Mouse (Mus musculus) lung, embryonic 14.5 days (tissue): Measurements from ENCODE around the gene Gm2663. TPM values are rescaled to one million over a fixed set of nuclear protein-coding genes. Genes with fewer than 3 reads are reported as not detected.
A peak's percentile ranks its signal among the peaks of the same experiment; 100 is the strongest.
"Not testable (repeated sequence)": the region's sequence is repeated elsewhere in the genome, so short reads cannot be mapped to it uniquely, and the experiment has no call there.

Source experiments
- ATAC-seq: fragments of 200-750 bp; cut with Nextera tagmentation; 2 replicates; pipeline ENCODE4 v1.8.0; 2017; ENCODE audit warnings: mild to moderate bottlenecking, moderate TSS enrichment, moderate library complexity; ENCODE audit not compliant: insufficient read depth
- DNase-seq: peaks from one replicate; pipeline ENCODE4 v3.0.0-alpha.2; 2015
- H3K27ac ChIP-seq: fragments of 300-500 bp; sonication (generic); 2 replicates; pipeline ENCODE4 v1.5.1; 2014; ENCODE audit warnings: low read depth, mild to moderate bottlenecking, moderate library complexity
- H3K27me3 ChIP-seq: fragments of 300-500 bp; sonication (generic); 2 replicates; pipeline ENCODE4 v1.6.1; 2014; ENCODE audit warnings: low read length, control low read depth; ENCODE audit not compliant: insufficient read depth
- H3K36me3 ChIP-seq: fragments of 300-500 bp; sonication (generic); 2 replicates; pipeline ENCODE4 v1.6.1; 2014; ENCODE audit warnings: control low read depth; ENCODE audit not compliant: insufficient read depth
- H3K4me1 ChIP-seq: fragments of 300-500 bp; sonication (generic); 2 replicates; pipeline ENCODE4 v1.6.1; 2014; ENCODE audit warnings: antibody characterized with exemption, control low read depth; ENCODE audit not compliant: insufficient read depth
- H3K4me2 ChIP-seq: fragments of 300-500 bp; sonication (generic); 2 replicates; pipeline ENCODE4 v1.6.1; 2014; ENCODE audit warnings: mild to moderate bottlenecking
- H3K4me3 ChIP-seq: fragments of 300-500 bp; sonication (generic); 2 replicates; pipeline ENCODE4 v1.5.1; 2014; ENCODE audit warnings: low read depth, low read length
- H3K9ac ChIP-seq: fragments of 300-500 bp; sonication (generic); 2 replicates; pipeline ENCODE4 v1.6.1; 2014
- H3K9me3 ChIP-seq: fragments of 300-500 bp; sonication (generic); 2 replicates; pipeline ENCODE4 v1.6.1; 2016; ENCODE audit warnings: low read depth, low read length, control low read depth
- CTCF ChIP-seq: IDR thresholded peaks from 2 replicates; pipeline ENCODE4 v1.5.1; 2016; ENCODE audit warnings: antibody characterized with exemption, low read depth
- WGBS: fragments of 180-500 bp; shearing (Covaris S2); extraction: QIAGEN DNeasy Blood & Tissue Kit; methylation state at CpG from one replicate; pipeline ENCODE4 v1.1.7; 2014; 5-methylcytosine and 5-hydroxymethylcytosine counted together
- polyA plus RNA-seq: library from polyadenylated mRNA; unstranded; fragments of >200 nt; fragmentation: Nextera tagmentation; extraction: Ambion mirVana; gene quantifications from 2 replicates; pipeline ENCODE4 v1.2.1, GENCODE M21; 2014

The Gm2663 gene
- not detected in 2 replicates for polyA plus RNA-seq

DNA sequence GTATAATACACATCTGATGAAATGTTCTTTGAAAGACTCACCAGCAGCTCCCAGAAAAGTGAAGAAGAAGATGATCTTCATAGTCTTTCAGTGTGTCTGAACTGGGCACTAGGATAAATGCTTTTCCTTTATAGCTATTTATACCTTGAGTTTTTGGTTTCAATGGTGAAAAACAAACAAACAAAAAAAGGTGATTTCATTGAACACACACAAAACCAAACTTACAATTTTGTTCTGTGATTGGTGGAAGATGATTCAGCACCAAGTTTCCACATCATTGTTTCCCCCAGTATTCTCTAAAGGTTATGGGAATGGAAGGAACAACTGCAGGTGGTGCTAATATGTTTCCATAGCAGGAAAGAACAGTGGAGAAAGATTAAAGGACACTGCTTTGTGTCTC lies at the start of gene Gm2663:
Gm2663 (minus strand) TSS at position 101 of the 400 bp plus-strand sequence.
- not testable (repeated sequence) for H3K9me3 ChIP-seq, H3K27ac ChIP-seq, DNase-seq, H3K27me3 ChIP-seq, H3K4me2 ChIP-seq, ATAC-seq, H3K4me3 ChIP-seq, H3K9ac ChIP-seq, H3K36me3 ChIP-seq, H3K4me1 ChIP-seq

- H3K27me3 ChIP-seq: no peaks in the 10 kb centered on the region
- H3K36me3 ChIP-seq: no peaks in the 10 kb centered on the region
- no peaks in the 10 kb centered on the region for H3K9me3 ChIP-seq
- DNase-seq: peak; percentile 3
- ATAC-seq: no peak
- H3K27ac ChIP-seq: no peak overlapping the region
- no peak overlapping the region for H3K9ac ChIP-seq
- WGBS: 30% methylated on average over 1 of the region's 1 CpGs
- H3K4me3 ChIP-seq: no peak overlapping the region
- H3K4me2 ChIP-seq: no peak overlapping the region
- H3K4me1 ChIP-seq: no peaks in the 10 kb centered on the region
- no peak for TF ChIP-seq CTCF
These were observed 49.3 kb upstream of the Gm2663 start for GRCm38 (mm10) chr6:41048602-41049001.

- WGBS: 60% methylated on average over 1 of the region's 1 CpGs
- no peaks in the 10 kb centered on the region for H3K36me3 ChIP-seq
- no peak overlapping the region for H3K4me3 ChIP-seq
- H3K9me3 ChIP-seq: no peaks in the 10 kb centered on the region
- H3K27ac ChIP-seq: no peak overlapping the region
- H3K4me1 ChIP-seq: no peaks in the 10 kb centered on the region
- ATAC-seq (no peak), DNase-seq (no peak)
- H3K9ac ChIP-seq: no peak overlapping the region
- no peaks in the 10 kb centered on the region for H3K27me3 ChIP-seq
- H3K4me2 ChIP-seq: no peak overlapping the region
- TF ChIP-seq CTCF: no peak
These were observed 48.7 kb upstream of the Gm2663 start for GRCm38 (mm10) chr6:41047961-41048360.

DNA sequence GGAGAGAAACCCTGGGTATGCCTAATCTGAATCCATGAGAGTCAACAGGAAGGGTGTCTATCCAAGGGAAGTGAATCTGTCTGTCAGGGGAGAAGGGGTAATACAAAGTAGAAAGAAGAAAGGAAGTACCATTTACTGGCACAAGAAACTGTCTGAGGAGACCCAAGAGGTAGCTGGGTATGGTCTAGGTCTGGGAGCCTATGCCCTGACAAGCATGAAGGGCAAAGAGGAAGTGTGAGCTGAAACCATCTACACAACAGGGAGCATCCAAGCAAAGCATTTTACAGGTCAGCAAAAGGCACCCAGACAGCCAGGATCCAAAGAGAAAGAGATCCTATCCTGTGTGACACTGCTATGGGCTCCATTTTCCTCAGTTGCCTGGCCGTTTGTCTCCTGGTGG lies 47.9 kb upstream of the Gm2663 start:
- Histone ChIP-seq H3K4me1 (no peaks in the 10 kb centered on the region), H3K36me3 (no peaks in the 10 kb centered on the region), H3K9me3 (no peaks in the 10 kb centered on the region), H3K4me3 (no peak overlapping the region), H3K4me2 (no peak overlapping the region), H3K27ac (no peak overlapping the region), H3K9ac (no peak overlapping the region), H3K27me3 (no peaks in the 10 kb centered on the region)
- ATAC-seq (no peak), DNase-seq (no peak)
- 89% methylated on average over 1 of the region's 1 CpGs for WGBS
- TF ChIP-seq CTCF: no peak

GRCm38 (mm10) chr6:41046553-41046952 lies 47.3 kb upstream of the Gm2663 start:
- no peak overlapping the region for H3K27ac ChIP-seq
- H3K4me3 ChIP-seq: no peak overlapping the region
- H3K9ac ChIP-seq: no peak overlapping the region
- TF ChIP-seq CTCF: peak; percentile 15; the same call in 1 of the 2 replicates
- ATAC-seq: no peak
- no peaks in the 10 kb centered on the region for H3K27me3 ChIP-seq
- WGBS: 50% methylated on average over 2 of the region's 2 CpGs
- no peaks in the 10 kb centered on the region for H3K4me1 ChIP-seq
- no peaks in the 10 kb centered on the region for H3K9me3 ChIP-seq
- DNase-seq: no peak
- no peak overlapping the region for H3K4me2 ChIP-seq
- H3K36me3 ChIP-seq: no peaks in the 10 kb centered on the region

DNA sequence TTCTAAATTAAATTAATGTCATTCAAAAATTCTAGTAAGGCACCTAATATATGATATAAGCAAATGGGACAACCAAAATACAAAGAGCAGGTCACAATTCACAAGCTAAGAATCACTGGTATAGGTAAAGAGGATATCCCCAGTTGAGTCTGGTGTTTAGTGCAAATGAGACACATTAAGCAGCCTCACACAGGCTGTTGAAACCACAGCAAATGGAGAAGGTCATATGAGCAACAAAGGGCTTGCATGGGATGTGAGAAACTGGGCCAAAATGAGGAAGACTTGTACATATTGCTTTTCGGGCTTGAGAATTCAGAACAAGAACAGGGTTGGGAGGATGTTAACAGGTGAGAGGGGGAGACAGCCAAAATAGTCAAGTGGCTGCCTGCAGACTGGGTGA lies 45.5 kb upstream of the Gm2663 start:
- H3K4me2 ChIP-seq: no peak overlapping the region
- H3K27ac ChIP-seq: no peak overlapping the region
- no peak for TF ChIP-seq CTCF
- H3K9me3 ChIP-seq: no peaks in the 10 kb centered on the region
- no peaks in the 10 kb centered on the region for H3K27me3 ChIP-seq
- ATAC-seq (no peak), DNase-seq (no peak)
- no peak overlapping the region for H3K4me3 ChIP-seq
- H3K9ac ChIP-seq: no peak overlapping the region
- no peaks in the 10 kb centered on the region for H3K36me3 ChIP-seq
- no peaks in the 10 kb centered on the region for H3K4me1 ChIP-seq
- WGBS: 93% methylated on average over 1 of the region's 1 CpGs

- no peaks in the 10 kb centered on the region for H3K4me1 ChIP-seq
- ATAC-seq (no peak), DNase-seq (no peak)
- WGBS: 56% methylated on average over 1 of the region's 1 CpGs
- no peak for TF ChIP-seq CTCF
- H3K27ac ChIP-seq: no peak overlapping the region
- no peak overlapping the region for H3K4me3 ChIP-seq
- H3K4me2 ChIP-seq: no peak overlapping the region
- H3K36me3 ChIP-seq: no peaks in the 10 kb centered on the region
- H3K9me3 ChIP-seq: no peaks in the 10 kb centered on the region
- no peaks in the 10 kb centered on the region for H3K27me3 ChIP-seq
- no peak overlapping the region for H3K9ac ChIP-seq
These were observed 45.0 kb upstream of the Gm2663 start for GRCm38 (mm10) chr6:41044314-41044713.

DNA sequence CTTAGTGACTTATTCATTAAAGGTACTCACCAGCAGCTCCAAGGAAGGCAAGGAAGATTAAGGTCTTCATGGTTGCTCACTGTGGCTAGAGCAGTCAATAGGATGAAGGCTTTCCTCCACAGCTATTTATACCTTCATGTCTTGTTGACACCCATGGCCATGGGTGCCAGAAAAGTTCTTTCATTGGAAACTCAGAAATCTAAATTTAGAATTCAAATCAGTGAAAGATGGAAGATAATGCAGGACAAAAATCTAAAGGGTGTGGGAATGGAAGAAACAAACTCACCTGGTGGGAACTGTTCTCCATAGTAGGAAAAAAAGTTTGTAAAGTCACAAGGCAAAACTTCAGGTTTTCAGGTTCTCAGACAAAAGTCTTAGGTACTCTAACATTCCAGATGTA lies 36.1 kb upstream of the Gm2663 start, which contains the start of gene 2210010C04Rik:
2210010C04Rik (minus strand) TSS at position 101 of the 400 bp plus-strand sequence.
- no peak within 1 kb of the TSS for H3K27ac ChIP-seq
- H3K4me1 ChIP-seq: no peaks in the 10 kb centered on the region
- no peak within 1 kb of the TSS for H3K9ac ChIP-seq
- no peak for DNase-seq
- no peaks in the 10 kb centered on the region for H3K9me3 ChIP-seq
- no peak within 1 kb of the TSS for H3K4me2 ChIP-seq
- no peak for TF ChIP-seq CTCF
- H3K4me3 ChIP-seq: no peak within 1 kb of the TSS
- H3K27me3 ChIP-seq: no peaks in the 10 kb centered on the region
- ATAC-seq: no peak
- no peaks in the 10 kb centered on the region for H3K36me3 ChIP-seq
